Mouse (Mus musculus): ENCODE results near the gene Rtn4. TPM values are rescaled to one million over a fixed set of nuclear protein-coding genes. Genes with fewer than 3 reads are reported as not detected.
A peak's percentile ranks its signal among the peaks of the same experiment; 100 is the strongest.

The Rtn4 gene
- polyA plus RNA-seq, 1 experiment from 2014 or later = 63.3 TPM

- no peak overlapping the region for H3K4me3 ChIP-seq
- H3K36me3 ChIP-seq (replicated peaks) = no peaks in the 10 kb centered on the region
- DNase-seq (ENCODE audit: low spot score) = no peak
- no peaks in the 10 kb centered on the region for H3K4me1 ChIP-seq
- H3K9me3 ChIP-seq = no peaks in the 10 kb centered on the region
- no peaks in the 10 kb centered on the region for H3K27me3 ChIP-seq (replicated peaks; ENCODE audit: low read depth, poor library complexity, severe bottlenecking)
- 84% methylated on average over 2 of the region's 2 CpGs for WGBS
- no peak overlapping the region for H3K27ac ChIP-seq (replicated peaks)
Measured at GRCm38 (mm10) chr11:29686176-29686575, 6.6 kb upstream of the Rtn4 start.

DNA sequence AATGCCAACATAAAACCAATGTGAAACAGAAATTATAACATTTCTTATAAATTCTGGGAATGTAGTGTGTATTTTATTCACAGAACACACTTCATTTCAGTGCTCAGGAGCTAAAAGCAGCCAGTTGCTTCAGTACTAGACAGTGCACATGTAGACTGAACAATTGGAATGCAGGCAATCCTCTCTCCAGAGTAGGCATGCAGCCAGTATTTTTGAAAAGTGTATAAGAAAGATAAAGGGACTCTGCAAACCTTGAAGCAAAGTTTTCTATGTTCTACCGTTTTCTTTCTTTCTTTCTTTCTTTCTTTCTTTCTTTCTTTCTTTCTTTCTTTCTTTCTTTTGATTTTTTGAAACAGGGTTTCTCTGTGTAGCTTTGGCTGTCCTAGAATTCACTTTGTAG lies 1.2 kb upstream of the Rtn4 start:
- peaks cover 13% of the 10 kb centered on the region for H3K4me1 ChIP-seq
- 85% methylated on average over 1 of the region's 1 CpGs for WGBS
- no peaks in the 10 kb centered on the region for H3K9me3 ChIP-seq
- H3K27ac ChIP-seq (replicated peaks) = no peak overlapping the region
- H3K36me3 ChIP-seq (replicated peaks) = peaks cover 9% of the 10 kb centered on the region
- H3K27me3 ChIP-seq (replicated peaks; ENCODE audit: low read depth, poor library complexity, severe bottlenecking) = no peaks in the 10 kb centered on the region
- no peak for DNase-seq (ENCODE audit: low spot score)
- no peak overlapping the region; the same call in 1 of the 2 replicates for H3K4me3 ChIP-seq

- peak; percentile 28 for DNase-seq (ENCODE audit: low spot score)
- Histone ChIP-seq H3K27ac (replicated peaks) (peak overlapping the region; percentile 66), H3K4me1 (peaks cover 16% of the 10 kb centered on the region), H3K27me3 (replicated peaks; ENCODE audit: low read depth, poor library complexity, severe bottlenecking) (no peaks in the 10 kb centered on the region), H3K36me3 (replicated peaks) (peaks cover 15% of the 10 kb centered on the region), H3K9me3 (no peaks in the 10 kb centered on the region), H3K4me3 (peak overlapping the region; percentile 99)
- 17% methylated on average over 12 of the region's 12 CpGs for WGBS
Measured at GRCm38 (mm10) chr11:29692111-29692682, 550 bp upstream of the Rtn4 start.

GRCm38 (mm10) chr11:29693576-29694410 lies 1.0 kb downstream of the Rtn4 start:
- peak overlapping the region; percentile 99 for H3K4me3 ChIP-seq

GRCm38 (mm10) chr11:29694754-29695153 lies 2.0 kb downstream of the Rtn4 start:
- peak overlapping the region; percentile 99 for H3K4me3 ChIP-seq

More at GRCm38 (mm10) chr11:29693576-29694410, 1.0 kb downstream of the Rtn4 start:
- Histone ChIP-seq H3K4me1 (peaks cover 16% of the 10 kb centered on the region), H3K27ac (replicated peaks) (peak overlapping the region; percentile 99), H3K36me3 (replicated peaks) (peaks cover 29% of the 10 kb centered on the region), H3K27me3 (replicated peaks; ENCODE audit: low read depth, poor library complexity, severe bottlenecking) (no peaks in the 10 kb centered on the region), H3K9me3 (no peaks in the 10 kb centered on the region)
- WGBS = under 1% methylated on average over 53 of the region's 53 CpGs
- DNase-seq (ENCODE audit: low spot score) = peak; percentile 93

GRCm38 (mm10) chr11:29702721-29703120 lies 10.0 kb downstream of the Rtn4 start:
- Histone ChIP-seq H3K9me3 (no peaks in the 10 kb centered on the region), H3K27me3 (replicated peaks; ENCODE audit: low read depth, poor library complexity, severe bottlenecking) (no peaks in the 10 kb centered on the region), H3K4me3 (no peak overlapping the region), H3K27ac (replicated peaks) (no peak overlapping the region), H3K36me3 (replicated peaks) (peaks cover 40% of the 10 kb centered on the region), H3K4me1 (no peaks in the 10 kb centered on the region)
- 83% methylated on average over 3 of the region's 3 CpGs for WGBS
- no peak for DNase-seq (ENCODE audit: low spot score)

More at GRCm38 (mm10) chr11:29694754-29695153, 2.0 kb downstream of the Rtn4 start:
- H3K36me3 ChIP-seq (replicated peaks) = peaks cover 29% of the 10 kb centered on the region
- no peaks in the 10 kb centered on the region for H3K9me3 ChIP-seq
- no peak for DNase-seq (ENCODE audit: low spot score)
- no peak overlapping the region for H3K27ac ChIP-seq (replicated peaks)
- H3K4me1 ChIP-seq = peaks cover 16% of the 10 kb centered on the region
- H3K27me3 ChIP-seq (replicated peaks; ENCODE audit: low read depth, poor library complexity, severe bottlenecking) = no peaks in the 10 kb centered on the region

DNA sequence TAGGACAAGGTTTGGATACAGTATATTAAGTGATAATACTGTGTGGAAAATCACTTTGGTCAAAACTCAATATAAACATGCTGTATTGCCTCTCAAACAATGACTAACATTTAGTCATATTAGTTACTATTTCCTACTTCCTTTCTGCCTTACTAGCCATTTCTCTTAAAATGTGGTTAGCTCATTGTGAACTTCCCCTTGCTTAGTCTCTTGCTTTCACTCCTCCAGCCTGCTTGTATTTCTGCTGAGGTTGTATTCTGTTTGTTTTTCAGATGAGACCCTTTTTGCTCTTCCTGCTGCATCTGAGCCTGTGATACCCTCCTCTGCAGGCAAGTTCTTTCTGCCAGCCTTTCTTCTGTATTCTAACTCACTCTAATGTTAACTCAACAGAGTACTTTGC lies 12.5 kb downstream of the Rtn4 start:
- H3K9me3 ChIP-seq = no peaks in the 10 kb centered on the region
- no peaks in the 10 kb centered on the region for H3K27me3 ChIP-seq (replicated peaks; ENCODE audit: low read depth, poor library complexity, severe bottlenecking)
- no peak overlapping the region for H3K4me3 ChIP-seq
- H3K27ac ChIP-seq (replicated peaks) = no peak overlapping the region
- H3K4me1 ChIP-seq = no peaks in the 10 kb centered on the region
- peaks cover 45% of the 10 kb centered on the region for H3K36me3 ChIP-seq (replicated peaks)
- DNase-seq (ENCODE audit: low spot score) = no peak

DNA sequence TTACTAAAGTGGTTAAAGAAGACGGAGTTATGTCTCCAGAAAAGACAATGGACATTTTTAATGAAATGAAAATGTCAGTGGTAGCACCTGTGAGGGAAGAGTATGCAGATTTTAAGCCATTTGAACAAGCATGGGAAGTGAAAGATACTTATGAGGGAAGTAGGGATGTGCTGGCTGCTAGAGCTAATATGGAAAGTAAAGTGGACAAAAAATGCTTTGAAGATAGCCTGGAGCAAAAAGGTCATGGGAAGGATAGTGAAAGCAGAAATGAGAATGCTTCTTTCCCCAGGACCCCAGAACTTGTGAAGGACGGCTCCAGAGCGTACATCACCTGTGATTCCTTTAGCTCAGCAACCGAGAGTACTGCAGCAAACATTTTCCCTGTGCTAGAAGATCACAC lies 14.1 kb downstream of the Rtn4 start:
- 91% methylated on average over 4 of the region's 4 CpGs for WGBS
- Histone ChIP-seq H3K27me3 (replicated peaks; ENCODE audit: low read depth, poor library complexity, severe bottlenecking) (no peaks in the 10 kb centered on the region), H3K9me3 (no peaks in the 10 kb centered on the region), H3K36me3 (replicated peaks) (peaks cover 58% of the 10 kb centered on the region), H3K4me1 (no peaks in the 10 kb centered on the region), H3K4me3 (no peak overlapping the region), H3K27ac (replicated peaks) (no peak overlapping the region)
- DNase-seq (ENCODE audit: low spot score) = no peak

- Histone ChIP-seq H3K36me3 (replicated peaks) (peaks cover 72% of the 10 kb centered on the region), H3K27ac (replicated peaks) (no peak overlapping the region)
- no peak for DNase-seq (ENCODE audit: low spot score)
Measured at GRCm38 (mm10) chr11:29709512-29709911, 16.8 kb downstream of the Rtn4 start.

GRCm38 (mm10) chr11:29714114-29714513 lies 21.4 kb downstream of the Rtn4 start:
- Histone ChIP-seq H3K27me3 (replicated peaks; ENCODE audit: low read depth, poor library complexity, severe bottlenecking) (no peaks in the 10 kb centered on the region), H3K4me1 (peaks cover 4% of the 10 kb centered on the region; the same call in 1 of the 2 replicates), H3K36me3 (replicated peaks) (peaks cover 34% of the 10 kb centered on the region), H3K9me3 (no peaks in the 10 kb centered on the region), H3K27ac (replicated peaks) (no peak overlapping the region), H3K4me3 (no peak overlapping the region)
- DNase-seq (ENCODE audit: low spot score) = no peak
- 93% methylated on average over 7 of the region's 7 CpGs for WGBS

More at GRCm38 (mm10) chr11:29709512-29709911, 16.8 kb downstream of the Rtn4 start:
- Histone ChIP-seq H3K27me3 (replicated peaks; ENCODE audit: low read depth, poor library complexity, severe bottlenecking) (no peaks in the 10 kb centered on the region), H3K4me1 (no peaks in the 10 kb centered on the region), H3K4me3 (no peak overlapping the region), H3K9me3 (no peaks in the 10 kb centered on the region)

- 95% methylated on average over 2 of the region's 2 CpGs for WGBS
- no peaks in the 10 kb centered on the region for H3K27me3 ChIP-seq (replicated peaks; ENCODE audit: low read depth, poor library complexity, severe bottlenecking)
- H3K4me3 ChIP-seq = no peak overlapping the region
- peaks cover 4% of the 10 kb centered on the region; the same call in 1 of the 2 replicates for H3K4me1 ChIP-seq
- H3K27ac ChIP-seq (replicated peaks) = no peak overlapping the region
- H3K36me3 ChIP-seq (replicated peaks) = peaks cover 34% of the 10 kb centered on the region
- no peak for DNase-seq (ENCODE audit: low spot score)
- H3K9me3 ChIP-seq = no peaks in the 10 kb centered on the region
Measured at GRCm38 (mm10) chr11:29714789-29715188, 22.0 kb downstream of the Rtn4 start.

DNA sequence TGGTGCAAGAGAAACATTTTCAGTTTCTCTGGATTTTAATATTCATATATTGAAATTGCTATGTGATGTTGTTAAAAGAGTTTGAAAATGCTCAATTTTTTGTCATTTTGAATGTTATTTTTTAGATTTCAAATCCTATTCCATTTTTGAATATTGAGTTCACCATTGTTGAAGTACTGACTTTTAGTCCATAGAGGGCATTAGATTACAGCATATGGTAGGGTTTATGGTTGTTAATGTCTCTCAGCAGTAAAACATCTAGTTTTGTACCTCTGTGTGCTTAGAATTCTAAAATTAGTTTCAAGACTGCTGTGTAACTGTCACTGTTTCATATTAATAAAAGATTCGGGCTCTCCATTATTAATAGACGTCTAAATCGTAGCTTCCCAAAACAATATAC lies 22.8 kb downstream of the Rtn4 start:
- Histone ChIP-seq H3K27ac (replicated peaks) (no peak overlapping the region), H3K4me3 (no peak overlapping the region), H3K27me3 (replicated peaks; ENCODE audit: low read depth, poor library complexity, severe bottlenecking) (no peaks in the 10 kb centered on the region), H3K36me3 (replicated peaks) (peaks cover 32% of the 10 kb centered on the region), H3K4me1 (peaks cover 4% of the 10 kb centered on the region; the same call in 1 of the 2 replicates), H3K9me3 (no peaks in the 10 kb centered on the region)
- DNase-seq (ENCODE audit: low spot score) = no peak
- WGBS = 92% methylated on average over 3 of the region's 3 CpGs

DNA sequence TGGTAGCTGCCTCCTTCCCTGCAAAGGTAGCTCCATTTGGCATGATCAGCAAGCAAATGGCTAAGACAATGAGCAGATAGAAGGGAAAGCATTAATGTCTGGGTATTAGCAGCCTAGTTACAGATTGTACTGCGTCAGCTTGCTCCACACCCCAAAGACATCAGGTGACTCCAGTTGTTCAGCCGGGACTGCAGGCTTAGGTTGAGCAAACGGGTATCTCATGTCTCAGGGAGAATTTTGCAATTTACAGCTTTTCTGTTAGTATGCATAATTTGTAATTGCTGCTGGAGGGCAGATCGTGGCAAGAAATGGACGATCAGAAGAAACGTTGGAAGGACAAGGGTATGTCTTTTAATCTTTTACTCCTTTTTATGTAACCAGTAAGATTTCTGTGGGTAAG lies 25.8 kb downstream of the Rtn4 start:
- H3K9me3 ChIP-seq = no peaks in the 10 kb centered on the region
- H3K36me3 ChIP-seq (replicated peaks) = peaks cover 7% of the 10 kb centered on the region
- no peak overlapping the region for H3K4me3 ChIP-seq
- no peak for DNase-seq (ENCODE audit: low spot score)
- no peaks in the 10 kb centered on the region for H3K27me3 ChIP-seq (replicated peaks; ENCODE audit: low read depth, poor library complexity, severe bottlenecking)
- H3K4me1 ChIP-seq = peaks cover 4% of the 10 kb centered on the region; the same call in 1 of the 2 replicates
- 76% methylated on average over 6 of the region's 6 CpGs for WGBS
- no peak overlapping the region for H3K27ac ChIP-seq (replicated peaks)
